Mouse (Mus musculus) neural tube, embryonic 10.5 days (tissue): ENCODE data around the gene Shpk.

Experiments used
- DNase-seq: peaks from one replicate; pipeline ENCODE4 v3.0.0-alpha.2; 2017; ENCODE audit warnings: low spot score; ENCODE audit errors: extremely low spot score

The Shpk gene

DNA sequence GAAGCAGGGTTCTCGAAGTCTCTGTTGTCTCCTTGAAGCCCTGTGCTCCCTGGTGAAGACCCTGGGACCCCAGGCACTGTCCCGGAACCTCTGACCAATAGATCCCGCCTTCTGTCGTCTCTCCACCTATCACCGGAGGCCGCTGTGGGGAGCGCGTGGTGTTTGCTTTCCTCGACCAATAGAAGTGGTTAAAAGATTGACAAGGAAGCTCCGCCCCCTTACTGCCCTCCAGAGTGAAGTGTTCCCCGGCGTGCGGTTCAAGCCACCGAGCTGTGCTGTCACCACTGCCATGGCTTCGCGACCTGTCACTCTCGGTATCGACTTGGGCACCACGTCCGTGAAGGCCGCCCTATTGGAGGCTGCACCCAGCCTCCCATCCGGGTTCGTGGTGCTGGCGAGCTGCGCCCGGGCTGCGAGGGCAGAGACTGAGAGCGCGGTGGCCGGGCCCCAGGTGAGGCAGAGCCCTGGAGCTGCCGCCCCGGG lies at the start of gene Shpk:
Gene Shpk (plus strand): TSS at position 231 of the 483 bp plus-strand sequence.
- DNase-seq: peak; percentile 92

GRCm38 (mm10) chr11:73155071-73155470 lies 44.2 kb upstream of the Shpk start:
- no peak for DNase-seq

DNA sequence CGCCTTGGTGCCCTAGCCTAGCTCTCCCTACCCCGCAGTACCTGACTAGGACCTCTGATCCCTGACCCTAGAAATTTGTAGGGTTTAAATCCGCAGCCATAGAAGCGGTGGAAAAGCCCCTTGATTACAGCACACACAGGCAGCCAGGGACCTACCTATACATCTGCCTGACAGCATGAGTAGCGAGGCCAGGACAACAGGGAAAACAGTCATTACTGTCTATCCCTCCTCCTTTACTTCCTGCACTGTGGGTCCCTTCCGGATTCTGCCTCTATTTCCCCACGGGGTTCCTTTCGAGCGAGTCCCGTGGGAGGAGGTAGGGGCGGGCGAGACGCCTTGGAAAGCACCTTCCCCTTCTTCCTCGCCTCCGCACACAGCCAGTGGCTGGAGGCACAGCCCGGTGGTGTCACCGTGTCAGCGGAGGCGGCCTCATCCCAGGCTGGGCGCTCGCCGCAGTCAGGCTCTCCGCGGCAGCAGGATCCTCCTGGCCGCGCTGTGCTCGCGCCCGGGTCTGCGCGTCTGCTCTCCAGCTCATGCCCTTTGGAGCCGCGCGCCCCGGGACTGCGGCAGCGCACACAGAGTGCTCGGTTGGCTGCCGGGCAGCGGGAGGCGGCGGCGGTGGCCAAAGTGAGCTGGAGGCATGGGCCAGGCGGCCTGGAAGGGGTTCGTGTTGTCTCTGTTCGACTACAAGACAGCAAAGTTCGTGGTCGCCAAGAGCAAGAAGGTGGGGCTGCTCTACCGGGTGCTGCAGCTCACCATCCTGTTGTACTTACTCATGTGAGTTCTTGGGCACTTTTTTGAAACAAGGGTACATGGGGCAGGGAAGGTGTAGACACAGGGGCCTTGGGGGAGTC lies 39.1 kb upstream of the Shpk start, which contains the start of gene P2rx5:
Gene P2rx5 (plus strand): TSS at position 465 of the 854 bp plus-strand sequence.
- DNase-seq: peak; percentile 58

DNA sequence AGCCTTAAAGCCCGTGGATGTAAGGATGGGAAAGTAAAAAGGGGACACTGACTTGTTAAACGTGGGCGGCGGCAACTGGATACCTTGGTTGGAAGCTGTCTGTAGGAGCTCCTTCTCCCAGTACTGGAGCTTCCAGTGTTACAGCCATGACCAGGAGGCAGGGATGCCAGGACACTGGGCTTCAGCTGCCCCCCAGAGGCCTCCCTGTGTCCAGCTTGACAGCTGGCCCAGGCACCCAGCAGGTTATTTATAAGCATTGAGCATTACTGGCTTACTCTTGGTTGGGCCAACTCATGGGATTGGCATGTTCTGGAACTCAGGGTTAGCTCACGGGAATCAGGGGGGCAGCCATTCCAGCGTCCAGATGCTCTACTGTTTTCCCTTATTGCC lies 38.5 kb upstream of the Shpk start:
- no peak for DNase-seq

DNA sequence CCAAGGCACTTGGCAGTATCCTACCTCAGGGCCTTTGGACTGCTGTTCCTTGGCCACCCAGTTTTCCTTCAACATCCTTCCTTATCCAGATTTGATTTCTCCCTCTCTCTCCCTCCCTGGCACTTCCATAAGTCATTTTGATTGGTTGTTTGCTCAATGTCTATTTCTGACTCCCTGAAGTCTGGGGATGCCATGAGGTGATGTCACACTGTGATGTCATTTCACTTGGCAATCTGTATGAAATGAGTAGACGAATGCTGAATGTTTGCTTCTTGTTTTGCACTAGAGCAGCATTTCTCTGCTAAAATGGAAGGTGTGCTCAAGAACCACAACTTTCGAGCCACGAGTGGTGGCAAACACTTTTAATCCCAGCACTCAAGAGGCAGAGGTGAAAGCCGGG lies 37.6 kb upstream of the Shpk start:
- DNase-seq: no peak

- no peak for DNase-seq
Measured at GRCm38 (mm10) chr11:73162284-73162683, 37.0 kb upstream of the Shpk start.

- no peak for DNase-seq
Measured at GRCm38 (mm10) chr11:73168071-73168470, 31.2 kb upstream of the Shpk start.

DNA sequence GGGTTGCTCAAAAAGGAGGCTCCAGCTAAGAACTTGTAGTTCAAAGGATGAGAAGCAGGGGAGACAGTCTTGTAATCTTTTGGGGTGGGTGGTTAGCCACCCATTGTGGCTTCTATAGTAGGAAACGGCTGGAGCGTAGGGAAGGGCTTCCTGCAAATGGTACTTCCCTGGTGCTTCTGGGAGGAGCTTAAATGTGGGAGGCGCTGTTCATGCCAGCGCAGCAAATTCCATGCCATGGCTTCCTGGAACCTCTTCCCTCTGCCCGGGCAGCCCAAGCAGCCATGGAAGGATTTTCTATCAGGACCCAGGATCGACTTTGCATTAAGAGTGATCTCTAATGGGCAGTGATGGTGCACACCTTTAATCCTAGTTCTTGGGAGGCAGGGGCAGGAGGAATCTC lies 30.7 kb upstream of the Shpk start:
- no peak for DNase-seq

GRCm38 (mm10) chr11:73169231-73169630 lies 30.0 kb upstream of the Shpk start:
- DNase-seq: peak; percentile 48

DNA sequence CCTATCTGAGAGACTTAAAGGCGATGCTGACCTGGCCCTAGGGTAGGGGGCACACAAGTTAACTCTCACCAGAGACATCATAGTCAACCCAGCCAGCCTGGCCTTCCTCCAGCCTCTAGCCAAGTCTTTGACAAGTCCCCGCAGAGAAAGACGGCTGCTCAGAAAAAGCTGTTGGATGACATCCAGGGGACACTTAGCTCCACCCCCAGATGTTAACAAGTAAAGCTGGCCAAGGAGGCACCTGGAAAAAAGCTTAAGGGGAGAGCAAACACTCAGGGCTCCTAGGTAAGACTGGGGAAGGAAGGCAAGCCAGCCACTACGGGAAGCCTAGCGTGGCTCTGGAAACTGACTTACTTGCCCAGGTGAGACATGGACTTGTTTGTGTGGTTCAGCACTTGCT lies 27.1 kb upstream of the Shpk start:
- no peak for DNase-seq

DNA sequence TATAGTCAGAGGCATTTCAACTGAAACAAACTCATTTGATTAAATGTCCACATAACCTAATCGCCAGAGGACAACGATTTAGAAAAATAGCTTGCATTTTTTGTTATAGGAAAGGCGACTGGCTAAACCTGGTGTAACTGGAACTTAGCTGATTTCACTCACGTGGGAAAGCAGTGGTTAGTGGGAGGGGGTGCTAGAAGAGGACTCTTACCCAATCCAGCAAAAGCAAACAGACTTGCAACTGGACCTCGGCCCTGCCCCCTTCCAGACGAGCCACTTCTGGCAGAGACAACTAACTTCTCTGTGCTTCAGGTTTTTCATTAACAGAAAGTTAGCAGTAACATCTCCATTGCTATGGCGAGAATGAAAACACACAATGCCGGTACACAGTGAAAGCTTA lies 23.6 kb upstream of the Shpk start:
- no peak for DNase-seq

GRCm38 (mm10) chr11:73176186-73176585 lies 23.1 kb upstream of the Shpk start:
- DNase-seq: no peak

- peak; percentile 94 for DNase-seq
Measured at GRCm38 (mm10) chr11:73176608-73177508, 22.4 kb upstream of the Shpk start, which contains the start of the genes Emc6 and Tax1bp3. Gene Emc6, minus strand, starts transcription at chr11:73177037. Gene Tax1bp3, plus strand, starts transcription at chr11:73177083.

DNA sequence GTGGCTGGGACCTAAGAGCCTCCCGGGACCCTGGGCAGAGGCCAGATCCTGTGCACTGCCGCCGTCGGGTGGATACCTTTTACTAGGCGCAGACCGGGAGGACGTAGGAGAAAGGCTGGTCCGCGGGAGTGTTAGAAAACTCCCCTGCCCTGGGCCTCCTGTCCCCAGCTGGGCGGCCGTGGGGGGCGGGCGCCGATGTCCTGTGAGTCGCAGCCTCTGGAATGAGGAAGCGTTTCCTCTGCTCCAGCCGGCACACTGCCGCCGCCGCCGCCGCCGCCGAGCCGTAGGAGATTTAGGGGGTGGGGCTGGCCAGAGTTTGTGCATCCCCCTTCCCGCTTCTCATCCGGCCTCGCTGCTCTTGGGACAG lies 21.8 kb upstream of the Shpk start:
- peak; percentile 84 for DNase-seq

- no peak for DNase-seq
Measured at GRCm38 (mm10) chr11:73177895-73178294, 21.4 kb upstream of the Shpk start.

GRCm38 (mm10) chr11:73185872-73186615 lies 13.2 kb upstream of the Shpk start:
- no peak for DNase-seq

DNA sequence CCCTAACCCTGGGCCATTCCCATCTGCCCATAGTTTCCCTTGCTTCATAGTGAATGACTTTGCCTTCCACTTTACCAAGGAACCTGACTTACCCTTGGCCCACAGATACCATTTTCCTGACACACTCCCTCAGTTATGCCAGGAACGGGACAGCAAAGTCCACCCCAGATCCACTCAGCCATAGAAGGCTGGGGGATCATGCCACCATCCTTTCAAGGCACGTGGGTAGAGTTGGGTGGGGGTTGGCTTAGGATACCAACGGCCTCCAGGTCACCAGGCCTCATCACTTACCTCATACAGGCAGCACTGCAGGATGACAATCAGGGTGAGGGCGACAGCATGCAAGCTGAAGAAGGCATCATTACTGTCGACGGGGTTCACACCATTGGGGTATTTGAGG lies 12.0 kb upstream of the Shpk start:
- DNase-seq: no peak

DNA sequence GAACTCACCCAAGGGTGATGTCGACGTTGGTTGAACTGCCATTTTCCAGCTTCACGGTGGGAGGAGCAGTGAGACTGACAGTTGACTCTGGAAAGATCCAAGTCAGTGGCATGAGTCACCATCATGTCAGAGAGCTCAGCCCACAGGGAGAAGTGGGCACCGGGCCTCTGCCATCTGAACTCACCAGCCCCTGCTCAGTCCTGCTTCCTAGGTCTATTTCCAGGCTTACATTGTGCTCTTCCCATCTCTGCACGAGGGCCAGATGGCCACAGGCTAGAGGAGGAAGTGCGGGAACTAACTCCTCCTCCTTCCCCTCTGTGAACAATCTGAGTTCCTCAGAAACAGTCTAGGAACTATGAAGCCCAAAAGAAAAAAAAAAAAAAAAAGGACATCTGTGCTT lies 6.2 kb upstream of the Shpk start:
- DNase-seq: no peak

GRCm38 (mm10) chr11:73194444-73194843 lies 4.8 kb upstream of the Shpk start:
- DNase-seq: no peak

GRCm38 (mm10) chr11:73198190-73198589 lies 1.1 kb upstream of the Shpk start:
- DNase-seq: no peak

GRCm38 (mm10) chr11:73198603-73199229 lies 544 bp upstream of the Shpk start, which contains the start of gene Ctns:
Gene Ctns, minus strand, starts transcription at chr11:73199042.
- no peak for DNase-seq
